Mouse (Mus musculus): Measurements from ENCODE around the gene Pls3. TPM values are rescaled to one million over a fixed set of nuclear protein-coding genes. Genes with fewer than 3 reads are reported as not detected.
A peak's percentile ranks its signal among the peaks of the same experiment; 100 is the strongest.

Pls3 gene
- 68.5 and 86.4 TPM in 2 replicates for polyA plus RNA-seq (2012; rRNA removed)

GRCm38 (mm10) chrX:75874332-75875291 lies at the start of gene Pls3:
Gene Pls3, minus strand, starts transcription at chrX:75875182.
- DNase-seq (ENCODE audit: extremely low spot score in 1 of 2, low spot score in 1 of 2): peak; percentile 81 to 82

GRCm38 (mm10) chrX:75895716-75896115 lies 20.7 kb upstream of the Pls3 start:
- no peak for DNase-seq (ENCODE audit: extremely low spot score in 1 of 2, low spot score in 1 of 2)

DNA sequence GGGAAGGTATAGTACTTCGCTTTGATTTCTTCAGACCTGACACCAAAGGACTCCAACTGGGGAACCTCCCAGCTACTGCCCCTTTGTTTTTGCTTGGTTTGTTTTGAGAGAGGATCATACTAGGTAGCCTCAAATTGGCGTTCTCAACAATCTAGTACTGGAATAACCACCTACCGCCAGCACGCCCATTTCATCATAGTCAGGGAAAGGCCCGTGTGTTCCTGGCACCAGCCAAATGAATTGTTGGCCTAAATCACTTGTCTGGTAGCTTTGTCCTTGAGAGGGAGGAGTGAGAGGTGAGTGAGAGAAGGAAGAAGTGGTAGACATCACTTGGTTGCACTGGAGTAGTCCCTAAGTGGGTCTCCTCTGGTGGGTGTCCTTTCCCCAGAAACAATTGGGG lies 584 bp upstream of the Pls3 start:
- DNase-seq (ENCODE audit: extremely low spot score in 1 of 2, low spot score in 1 of 2): no peak

GRCm38 (mm10) chrX:75873813-75874212 lies 1.2 kb downstream of the Pls3 start:
- DNase-seq (ENCODE audit: extremely low spot score in 1 of 2, low spot score in 1 of 2): no peak

- no peak for DNase-seq (ENCODE audit: extremely low spot score in 1 of 2, low spot score in 1 of 2)
Measured at GRCm38 (mm10) chrX:75873253-75873652, 1.7 kb downstream of the Pls3 start.

DNA sequence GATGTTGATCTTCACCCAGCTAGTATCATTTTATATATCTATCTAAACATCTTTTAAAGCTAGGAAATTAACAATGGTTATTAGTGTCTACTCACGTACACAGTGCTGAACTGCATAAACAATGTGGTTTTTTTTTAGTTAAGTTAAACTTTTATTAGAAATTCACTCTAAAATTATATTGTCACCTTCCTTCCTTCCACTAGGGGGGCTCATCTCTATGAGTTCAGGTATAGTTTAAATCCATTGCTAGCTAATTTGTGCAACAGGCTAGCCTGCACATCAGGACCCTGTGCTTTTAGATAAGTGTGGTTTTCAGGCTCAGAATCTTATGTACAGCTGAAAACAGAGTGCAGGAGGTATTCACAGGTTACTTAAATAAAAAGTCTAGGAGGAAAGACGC lies 3.1 kb downstream of the Pls3 start:
- no peak for DNase-seq (ENCODE audit: extremely low spot score in 1 of 2, low spot score in 1 of 2)

GRCm38 (mm10) chrX:75861715-75862114 lies 13.3 kb downstream of the Pls3 start:
- DNase-seq (ENCODE audit: extremely low spot score in 1 of 2, low spot score in 1 of 2): no peak

- no peak for DNase-seq (ENCODE audit: extremely low spot score in 1 of 2, low spot score in 1 of 2)
Measured at GRCm38 (mm10) chrX:75854294-75854693, 20.7 kb downstream of the Pls3 start.

- DNase-seq (ENCODE audit: extremely low spot score in 1 of 2, low spot score in 1 of 2): no peak
Measured at GRCm38 (mm10) chrX:75844290-75844689, 30.7 kb downstream of the Pls3 start.

GRCm38 (mm10) chrX:75842835-75843234 lies 32.1 kb downstream of the Pls3 start:
- DNase-seq (ENCODE audit: extremely low spot score in 1 of 2, low spot score in 1 of 2): no peak

GRCm38 (mm10) chrX:75842120-75842519 lies 32.9 kb downstream of the Pls3 start:
- no peak for DNase-seq (ENCODE audit: extremely low spot score in 1 of 2, low spot score in 1 of 2)

GRCm38 (mm10) chrX:75840263-75840662 lies 34.7 kb downstream of the Pls3 start:
- DNase-seq (ENCODE audit: extremely low spot score in 1 of 2, low spot score in 1 of 2): no peak

DNA sequence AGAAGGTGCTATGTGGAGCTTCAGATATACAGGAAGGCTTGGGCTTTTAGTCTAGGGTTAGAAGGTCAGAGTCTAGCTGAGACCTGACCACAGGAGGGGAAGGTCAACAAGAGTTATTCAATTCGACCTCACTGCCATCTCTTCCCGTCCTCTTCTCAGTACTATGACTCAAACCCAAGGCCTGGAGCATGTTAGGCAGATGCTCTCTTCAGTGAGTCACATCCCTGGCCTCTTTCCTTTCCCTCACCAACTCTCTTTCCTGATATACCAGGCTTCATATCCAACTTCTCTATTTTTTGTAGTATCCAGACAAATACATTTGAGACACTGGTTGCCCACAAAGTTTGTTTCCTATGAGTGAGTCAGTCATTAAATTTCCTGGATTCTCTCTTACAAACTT lies 40.1 kb downstream of the Pls3 start:
- no peak for DNase-seq (ENCODE audit: extremely low spot score in 1 of 2, low spot score in 1 of 2)

DNA sequence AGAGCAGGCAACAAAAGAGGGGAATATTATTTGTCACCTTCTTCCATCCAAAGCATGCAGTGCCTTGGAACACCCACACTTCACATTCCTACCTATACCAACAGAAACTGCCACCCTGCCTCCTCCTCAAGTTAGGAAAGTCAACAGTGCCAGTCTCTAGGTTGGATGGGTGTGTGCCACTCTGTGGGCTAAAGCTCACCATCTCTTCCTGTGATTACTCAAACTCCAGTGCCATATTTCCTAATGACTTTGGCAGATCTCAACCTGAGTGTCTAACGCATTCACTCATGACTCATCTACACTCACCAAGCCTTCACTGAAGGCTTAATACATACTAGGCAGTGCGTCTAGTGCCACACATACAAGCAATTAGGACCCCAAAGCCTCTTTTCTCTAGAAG lies 40.7 kb downstream of the Pls3 start:
- no peak for DNase-seq (ENCODE audit: extremely low spot score in 1 of 2, low spot score in 1 of 2)

GRCm38 (mm10) chrX:75833006-75833641 lies 41.9 kb downstream of the Pls3 start:
- no peak for DNase-seq (ENCODE audit: extremely low spot score in 1 of 2, low spot score in 1 of 2)

DNA sequence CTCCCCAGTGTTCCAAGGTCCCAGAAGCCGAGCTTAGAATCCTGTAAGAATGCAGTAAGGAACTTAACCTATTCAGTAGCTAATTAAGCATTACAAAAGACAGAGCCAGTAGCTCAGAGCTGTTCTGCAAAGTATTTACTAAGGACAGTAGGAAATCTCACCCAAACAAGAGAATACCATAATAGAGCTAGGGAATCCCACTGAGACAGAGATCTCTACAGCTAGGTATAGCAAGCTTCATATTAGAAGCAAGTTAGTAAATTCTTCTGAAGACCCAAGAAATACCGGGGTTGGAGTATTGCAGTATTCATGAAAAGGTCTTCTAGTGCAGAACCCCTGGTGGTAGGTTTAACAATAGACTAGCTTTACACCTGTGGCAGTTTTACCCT lies 45.1 kb downstream of the Pls3 start:
- no peak for DNase-seq (ENCODE audit: extremely low spot score in 1 of 2, low spot score in 1 of 2)

DNA sequence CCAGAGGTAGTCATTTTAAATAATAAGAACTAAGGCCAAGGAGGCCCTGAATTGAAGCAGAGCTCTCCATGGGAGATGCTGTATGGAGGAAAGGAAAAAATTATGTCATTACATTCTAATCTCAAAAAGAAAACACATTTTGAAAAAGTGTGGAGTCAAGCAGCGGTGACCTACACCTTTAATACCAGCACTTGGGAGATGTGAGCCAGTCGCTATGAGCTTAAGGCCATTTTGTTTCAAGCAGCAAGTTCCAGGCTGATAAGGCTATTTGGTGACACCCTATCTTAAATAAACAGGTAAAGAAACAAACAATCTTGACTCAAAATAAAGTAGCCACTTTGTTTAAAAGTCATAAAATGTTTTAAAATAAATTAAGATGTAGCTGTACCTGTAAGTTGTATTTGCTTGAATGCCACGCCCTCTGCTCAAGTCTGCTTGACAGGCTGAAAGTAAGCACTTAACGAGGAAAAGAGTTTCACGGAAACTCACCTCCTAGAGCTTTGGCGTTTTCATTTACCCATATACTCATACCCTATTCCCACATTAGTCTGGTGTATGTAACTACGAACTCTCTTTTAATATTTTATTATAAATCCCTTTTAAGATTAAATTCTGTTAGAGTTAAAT lies 45.6 kb downstream of the Pls3 start:
- no peak for DNase-seq (ENCODE audit: extremely low spot score in 1 of 2, low spot score in 1 of 2)

DNA sequence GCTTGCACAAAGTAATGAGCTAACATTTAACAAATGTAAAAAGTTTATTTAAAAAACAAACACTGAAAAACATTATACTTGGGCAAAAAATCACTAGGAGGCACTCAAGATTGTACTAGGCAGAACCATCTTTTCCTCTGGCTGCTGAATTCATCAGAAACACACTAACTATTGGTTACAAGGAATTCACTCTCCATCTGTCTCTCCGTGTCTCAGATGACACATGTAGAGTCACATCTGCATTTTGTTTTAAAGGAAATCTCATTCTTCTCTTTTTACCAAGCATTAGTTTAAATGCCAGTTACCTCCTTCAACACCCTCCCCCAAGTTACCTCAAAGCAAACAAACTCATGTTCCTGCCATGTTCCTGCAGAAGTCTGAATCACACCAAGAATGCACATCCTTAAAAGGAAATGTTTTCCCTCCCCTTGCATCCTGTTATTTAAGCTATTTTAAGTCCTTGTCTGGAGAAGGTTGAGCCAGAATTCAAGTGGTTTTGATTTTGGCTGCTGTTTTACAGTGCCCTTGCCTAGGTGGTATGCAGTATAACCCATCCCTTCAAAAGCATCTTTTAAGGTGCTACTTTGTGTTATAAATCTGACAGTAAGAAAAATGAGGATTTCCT lies 56.2 kb downstream of the Pls3 start:
- no peak for DNase-seq (ENCODE audit: extremely low spot score in 1 of 2, low spot score in 1 of 2)

DNA sequence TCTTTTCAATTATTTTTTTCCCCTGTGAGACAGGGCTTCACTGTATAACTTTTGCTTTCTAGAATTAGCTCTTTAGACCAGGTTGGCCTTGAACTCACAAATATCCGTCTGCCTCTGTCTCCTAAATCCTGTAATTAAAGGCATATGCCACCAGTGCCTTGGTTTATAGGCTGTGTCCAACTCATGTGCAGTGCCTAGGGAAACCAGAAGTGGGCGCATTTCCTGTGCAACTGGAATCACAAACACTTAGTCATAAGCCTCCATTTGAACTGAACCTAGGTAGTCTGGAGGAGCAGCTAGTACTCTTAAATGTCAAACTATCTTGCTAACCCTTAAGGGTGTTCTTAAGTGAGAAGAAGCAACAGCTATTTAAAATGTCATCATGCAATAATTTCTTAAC lies 60.0 kb downstream of the Pls3 start:
- DNase-seq (ENCODE audit: extremely low spot score in 1 of 2, low spot score in 1 of 2): no peak

DNA sequence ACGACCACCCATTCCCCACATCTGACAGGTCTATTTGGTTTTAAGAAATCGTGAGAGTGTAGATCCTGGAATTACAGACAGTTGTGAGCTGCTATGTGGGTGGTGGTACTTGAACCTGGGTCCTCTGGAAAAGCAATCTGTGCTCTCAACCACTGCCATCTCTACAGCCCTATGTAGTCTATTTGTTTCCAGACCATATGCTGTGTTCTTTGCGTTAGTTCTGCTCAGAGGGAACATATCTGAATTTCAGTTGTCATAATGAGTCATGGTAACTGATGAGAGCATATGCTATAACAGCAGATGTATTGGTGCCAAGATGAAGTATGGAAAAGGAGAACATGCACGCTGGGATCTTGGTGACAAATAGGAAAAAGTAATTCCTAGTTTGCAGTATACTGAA lies 60.9 kb downstream of the Pls3 start:
- DNase-seq (ENCODE audit: extremely low spot score in 1 of 2, low spot score in 1 of 2): peak; percentile 17 to 40

GRCm38 (mm10) chrX:75796583-75796982 lies 78.4 kb downstream of the Pls3 start:
- peak in 1 of 2 experiments; percentile 86 for DNase-seq (ENCODE audit: extremely low spot score in 1 of 2, low spot score in 1 of 2)
